Mouse (Mus musculus): ENCODE results near the gene Zkscan16.
A peak's percentile ranks its signal among the peaks of the same experiment; 100 is the strongest.

The Zkscan16 gene

DNA sequence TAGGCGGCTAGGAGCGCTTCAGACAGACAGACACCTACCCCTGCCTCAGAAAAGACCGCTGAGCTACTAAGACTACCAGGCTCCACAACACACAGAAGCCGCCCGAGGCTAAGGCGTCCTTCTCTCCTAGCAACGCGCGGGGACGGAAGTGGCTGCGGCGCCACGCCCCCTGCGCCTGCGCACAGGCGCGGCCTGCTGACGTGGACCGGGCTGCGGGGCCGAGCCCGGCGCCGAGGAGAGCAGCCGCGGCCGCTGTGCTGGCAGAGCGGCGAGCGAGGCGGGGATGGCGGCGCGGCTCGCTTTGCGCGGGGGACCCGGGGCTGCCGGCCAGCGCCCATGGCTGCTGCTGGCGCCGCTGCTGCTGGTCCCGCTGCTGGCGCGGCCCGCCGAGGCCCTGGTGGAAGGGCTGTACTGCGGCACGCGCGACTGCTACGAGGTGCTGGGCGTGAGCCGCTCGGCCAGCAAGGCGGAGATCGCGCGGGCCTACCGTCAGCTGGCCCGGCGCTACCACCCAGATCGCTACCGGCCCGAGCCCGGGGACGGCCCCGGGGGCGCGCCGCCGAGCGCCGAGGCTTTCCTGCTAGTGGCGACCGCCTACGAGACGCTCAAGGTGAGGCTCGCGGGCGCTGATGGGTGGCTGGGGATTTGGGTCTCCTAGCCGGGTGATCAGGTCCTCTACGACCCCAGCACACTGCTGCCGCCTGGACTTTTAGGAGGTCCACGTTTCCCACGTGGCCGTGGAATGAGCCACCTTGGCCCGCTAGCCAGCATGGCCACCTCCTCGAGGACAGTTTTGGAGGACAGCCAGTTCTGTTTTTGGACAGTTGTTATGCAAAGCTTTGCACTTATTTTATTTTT is 59.7 kb downstream of the Zkscan16 start, which contains the start of gene Gm20503:
Gm20503 (plus strand) TSS at position 263 of the 858 bp plus-strand sequence.
- DNase-seq, result peak; percentile 92 to 95

DNA sequence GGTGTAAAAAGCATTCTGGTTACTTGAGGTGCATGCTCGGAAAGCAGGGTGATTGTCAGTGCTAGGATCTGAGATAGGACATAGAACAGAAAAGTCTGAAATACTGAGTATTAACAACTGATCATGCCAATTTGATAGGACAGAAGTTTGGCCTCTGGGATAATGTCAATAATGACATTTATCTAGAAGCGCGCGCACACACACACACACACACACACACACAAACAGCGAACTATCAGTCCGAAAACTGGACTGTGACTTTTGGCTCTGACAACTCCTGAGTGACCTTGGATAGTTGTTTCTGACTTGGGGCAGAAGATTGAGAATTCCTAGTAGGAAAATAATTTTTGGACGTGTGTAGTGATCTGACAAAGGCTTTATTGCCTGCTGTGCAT is 60.4 kb downstream of the Zkscan16 start:
- DNase-seq, result peak in 1 of 2 experiments; percentile 3

DNA sequence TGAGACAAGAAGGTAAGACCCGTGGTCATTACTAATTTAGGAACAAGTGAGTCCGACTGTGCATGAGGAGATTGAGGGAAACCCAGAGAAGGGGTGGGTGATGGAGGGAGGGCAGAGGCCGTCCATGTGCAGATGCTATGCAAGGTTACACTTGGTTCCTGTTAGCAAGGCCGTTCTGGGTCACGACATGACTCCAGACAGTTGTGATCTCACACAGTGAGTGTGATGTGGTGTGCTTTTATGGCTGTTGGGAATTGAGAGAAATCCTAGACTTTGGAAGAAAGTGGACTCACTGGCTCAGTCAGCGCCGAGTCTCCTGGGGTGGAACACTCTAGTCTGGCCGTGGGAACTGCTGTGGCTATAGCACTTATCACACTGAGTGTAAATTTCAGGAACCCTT is 62.8 kb downstream of the Zkscan16 start:
- no peak for DNase-seq

DNA sequence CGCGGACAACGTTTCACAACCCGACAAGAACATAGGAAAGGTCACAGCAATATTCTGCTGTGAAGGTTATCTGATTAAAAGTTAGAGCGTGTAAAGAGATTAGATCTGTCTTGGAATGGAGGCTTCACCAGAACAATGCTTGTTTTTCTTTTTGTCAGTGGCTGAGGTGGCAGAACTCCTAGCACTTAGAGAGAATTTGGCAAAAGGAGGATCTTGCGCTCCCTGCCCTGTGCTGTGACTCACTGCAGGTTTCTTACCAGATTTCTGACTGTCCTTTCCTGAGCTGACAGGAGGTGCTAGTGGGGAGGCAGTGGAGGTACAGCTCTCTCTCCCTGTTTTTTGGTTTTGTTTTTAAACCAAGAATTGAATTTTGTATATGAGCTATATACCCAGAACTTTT is 63.6 kb downstream of the Zkscan16 start:
- no peak for DNase-seq

Measured in lung, postnatal 4 days (tissue).